Mouse (Mus musculus) heart, postnatal 0 days (tissue): ENCODE measurements around the gene Pnpla1. TPM values are rescaled to one million over a fixed set of nuclear protein-coding genes. Genes with fewer than 3 reads are reported as not detected.

Experiments used
- ATAC-seq: fragments of 200-750 bp; cut with Nextera tagmentation; 2 replicates; pipeline ENCODE4 v1.8.0; 2017; ENCODE audit warnings: low read depth, moderate number of reproducible peaks, moderate library complexity; ENCODE audit not compliant: insufficient read depth
- DNase-seq: peaks from one replicate; pipeline ENCODE4 v3.0.0-alpha.2; 2016; ENCODE audit warnings: low spot score
- H3K27ac ChIP-seq: fragments of 300-500 bp; sonication (generic); 2 replicates; pipeline ENCODE4 v1.5.1; 2014; ENCODE audit warnings: low read depth, mild to moderate bottlenecking
- H3K27me3 ChIP-seq: fragments of 300-500 bp; sonication (generic); 2 replicates; pipeline ENCODE4 v1.6.1; 2014; ENCODE audit warnings: low read length, mixed read lengths; ENCODE audit not compliant: control insufficient read depth, insufficient read depth
- H3K36me3 ChIP-seq: fragments of 300-500 bp; sonication (generic); replicated peaks from 2 replicates; pipeline ENCODE4 v1.6.1; 2014; ENCODE audit warnings: low read length, mixed read lengths; ENCODE audit not compliant: control insufficient read depth, insufficient read depth
- H3K4me1 ChIP-seq: fragments of 300-500 bp; sonication (generic); 2 replicates; pipeline ENCODE4 v1.6.1; 2014; ENCODE audit warnings: antibody characterized with exemption; ENCODE audit not compliant: control insufficient read depth, insufficient read depth
- H3K4me2 ChIP-seq: fragments of 300-500 bp; sonication (generic); 2 replicates; pipeline ENCODE4 v1.6.1; 2014; ENCODE audit warnings: low read depth, mild to moderate bottlenecking, low read length, moderate library complexity
- H3K4me3 ChIP-seq: fragments of 300-500 bp; sonication (generic); 2 replicates; pipeline ENCODE4 v1.5.1; 2014; ENCODE audit warnings: low read depth, low read length
- H3K9ac ChIP-seq: fragments of 300-500 bp; sonication (generic); replicated peaks from 2 replicates; pipeline ENCODE4 v1.6.1; 2014; ENCODE audit warnings: low read depth, low read length, mixed read lengths
- H3K9me3 ChIP-seq: fragments of 300-500 bp; sonication (generic); replicated peaks from 2 replicates; pipeline ENCODE4 v1.6.1; 2016; ENCODE audit warnings: low read length; ENCODE audit not compliant: control insufficient read depth
- CTCF ChIP-seq: IDR thresholded peaks from 2 replicates; pipeline ENCODE4 v1.5.1; 2016; ENCODE audit warnings: antibody characterized with exemption, control low read depth, low read depth
- EP300 ChIP-seq: IDR thresholded peaks from 2 replicates; pipeline ENCODE4 v1.6.1; 2016; ENCODE audit warnings: antibody characterized with exemption, low read depth
- WGBS: fragments of 180-500 bp; shearing (Covaris S2); extraction: QIAGEN DNeasy Blood & Tissue Kit; methylation state at CpG from one replicate; pipeline ENCODE4 v1.1.7; 2014; 5-methylcytosine and 5-hydroxymethylcytosine counted together
- polyA plus RNA-seq: library from polyadenylated mRNA; unstranded; fragments of >200 nt; fragmentation: Nextera tagmentation; extraction: Ambion mirVana; gene quantifications from 2 replicates; pipeline ENCODE4 v1.2.1, GENCODE M21; 2015
- total RNA-seq: library from RNA; depleted of rRNA; stranded (reverse); fragments of >200 nt; gene quantifications from 2 replicates; pipeline ENCODE4 v1.2.3, GENCODE M21; 2014; ENCODE audit warnings: low replicate concordance

Pnpla1 gene
- total and polyA plus RNA-seq, 2 experiments from 2014 or later: 0.04 TPM; not detected in 1

DNA sequence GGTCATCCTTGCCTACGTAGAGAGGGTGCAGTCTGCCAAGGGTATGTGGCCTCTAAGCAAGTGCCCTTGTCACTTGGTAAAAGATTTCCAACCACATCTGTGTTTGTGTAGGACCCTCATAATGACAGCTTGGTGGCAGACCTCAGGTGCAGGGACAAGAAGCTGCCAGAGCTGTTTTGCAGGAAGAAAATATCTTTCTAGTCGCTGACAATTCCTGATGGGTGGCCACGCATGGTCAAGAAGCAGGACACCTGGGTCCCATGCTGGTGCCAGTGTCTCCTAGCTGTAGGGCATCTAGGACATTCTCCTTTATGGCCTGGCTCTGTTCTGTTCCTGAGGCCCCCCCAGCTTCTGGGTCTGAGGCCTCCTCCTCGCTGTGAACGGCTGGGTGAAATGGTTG is 18.1 kb downstream of the Pnpla1 start:
- no peaks in the 10 kb centered on the region for H3K9me3 ChIP-seq
- H3K9ac ChIP-seq: no peak overlapping the region
- ATAC-seq (no peak), DNase-seq (no peak)
- H3K36me3 ChIP-seq: no peaks in the 10 kb centered on the region
- TF ChIP-seq CTCF (no peak), EP300 (no peak)
- peaks cover 4% of the 10 kb centered on the region; the same call in 1 of the 2 replicates for H3K4me1 ChIP-seq
- WGBS: 73% methylated on average over 5 of the region's 5 CpGs
- no peak overlapping the region for H3K4me2 ChIP-seq
- no peak overlapping the region for H3K27ac ChIP-seq
- no peak overlapping the region for H3K4me3 ChIP-seq
- peaks cover 13% of the 10 kb centered on the region for H3K27me3 ChIP-seq

DNA sequence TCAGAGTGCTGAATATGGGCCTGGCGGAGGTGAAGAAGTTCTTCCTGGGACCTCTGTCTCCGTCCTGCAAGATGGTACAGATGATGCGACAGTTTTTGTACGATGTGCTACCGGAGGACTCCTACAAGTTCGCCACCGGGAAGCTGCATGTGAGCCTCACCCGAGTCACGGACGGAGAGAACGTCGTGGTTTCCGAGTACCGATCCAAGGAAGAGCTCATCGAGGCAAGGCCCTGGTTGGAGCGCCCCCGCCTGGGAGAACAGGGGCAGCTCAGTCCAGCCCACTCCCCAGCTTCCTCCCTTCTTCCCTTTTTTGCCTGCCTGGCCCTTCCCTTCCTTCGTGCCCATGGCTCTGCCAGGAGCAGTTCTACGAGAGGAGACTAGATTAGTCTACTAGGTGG is 18.6 kb downstream of the Pnpla1 start:
- Histone ChIP-seq H3K27ac (no peak overlapping the region), H3K9me3 (no peaks in the 10 kb centered on the region), H3K4me3 (no peak overlapping the region), H3K36me3 (no peaks in the 10 kb centered on the region), H3K9ac (no peak overlapping the region), H3K4me2 (no peak overlapping the region), H3K27me3 (peaks cover 15% of the 10 kb centered on the region), H3K4me1 (peaks cover 4% of the 10 kb centered on the region; the same call in 1 of the 2 replicates)
- TF ChIP-seq EP300 (no peak), CTCF (peak; percentile 18; the same call in 1 of the 2 replicates)
- no peak for DNase-seq
- ATAC-seq: no peak
- 25% methylated on average over 18 of the region's 19 CpGs for WGBS

DNA sequence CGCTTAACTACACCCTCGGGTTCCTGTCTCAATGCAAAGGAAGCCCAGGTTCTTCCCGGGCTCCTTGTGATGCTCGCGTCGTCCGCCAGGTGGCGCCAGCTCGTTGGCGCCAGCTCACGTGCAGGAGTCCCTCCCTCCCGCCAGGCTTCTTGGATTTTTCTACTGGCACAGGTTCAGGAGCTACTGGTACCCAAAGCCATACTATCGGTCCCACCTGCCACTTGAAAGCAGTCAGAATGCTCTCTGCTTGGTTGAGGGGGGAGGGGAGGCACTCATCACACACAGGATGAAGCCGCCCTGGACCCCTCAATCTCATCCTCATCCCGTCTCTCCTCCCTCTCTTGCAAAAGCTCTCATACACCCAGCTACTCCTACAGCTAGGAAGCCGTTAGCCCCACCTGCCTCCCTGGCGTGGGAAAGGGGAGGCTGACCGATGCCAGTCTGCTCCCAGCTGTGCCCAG is 21.8 kb downstream of the Pnpla1 start:
- H3K9ac ChIP-seq: no peak overlapping the region
- no peak overlapping the region for H3K27ac ChIP-seq
- no peak for ATAC-seq
- no peak overlapping the region for H3K4me2 ChIP-seq
- H3K9me3 ChIP-seq: no peaks in the 10 kb centered on the region
- no peaks in the 10 kb centered on the region for H3K36me3 ChIP-seq
- WGBS: 4% methylated on average over 17 of the region's 18 CpGs
- no peak overlapping the region for H3K4me3 ChIP-seq
- TF ChIP-seq EP300 (no peak), CTCF (peak; percentile 86)
- H3K4me1 ChIP-seq: peaks cover 2% of the 10 kb centered on the region; the same call in 1 of the 2 replicates
- DNase-seq: peak; percentile 57
- H3K27me3 ChIP-seq: peaks cover 15% of the 10 kb centered on the region

DNA sequence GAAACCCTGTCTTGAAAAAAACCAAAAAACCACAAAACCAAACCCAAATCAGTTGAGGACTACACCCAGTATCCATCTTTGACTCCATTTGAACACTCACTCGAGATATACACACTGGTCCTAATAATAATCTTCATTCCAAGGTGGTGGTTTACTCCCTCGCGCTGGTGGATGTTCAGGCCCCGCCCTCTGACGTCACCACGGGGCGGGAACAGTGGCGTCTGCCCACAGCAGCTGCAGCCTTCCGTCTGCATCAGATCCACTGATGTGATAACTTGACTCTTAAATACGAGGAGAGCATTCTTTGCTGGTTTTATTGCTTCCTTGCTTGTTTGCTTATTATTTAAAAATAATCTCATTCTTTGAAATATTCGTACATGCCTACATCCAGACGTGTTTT is 24.1 kb downstream of the Pnpla1 start:
- ATAC-seq: no peak
- WGBS: 4% methylated on average over 12 of the region's 12 CpGs
- Histone ChIP-seq H3K4me1 (no peaks in the 10 kb centered on the region), H3K36me3 (no peaks in the 10 kb centered on the region), H3K4me2 (no peak overlapping the region), H3K9ac (no peak overlapping the region), H3K4me3 (no peak overlapping the region), H3K9me3 (no peaks in the 10 kb centered on the region), H3K27ac (no peak overlapping the region), H3K27me3 (peaks cover 15% of the 10 kb centered on the region)
- no peak for TF ChIP-seq CTCF
- peak; percentile 18 for DNase-seq

DNA sequence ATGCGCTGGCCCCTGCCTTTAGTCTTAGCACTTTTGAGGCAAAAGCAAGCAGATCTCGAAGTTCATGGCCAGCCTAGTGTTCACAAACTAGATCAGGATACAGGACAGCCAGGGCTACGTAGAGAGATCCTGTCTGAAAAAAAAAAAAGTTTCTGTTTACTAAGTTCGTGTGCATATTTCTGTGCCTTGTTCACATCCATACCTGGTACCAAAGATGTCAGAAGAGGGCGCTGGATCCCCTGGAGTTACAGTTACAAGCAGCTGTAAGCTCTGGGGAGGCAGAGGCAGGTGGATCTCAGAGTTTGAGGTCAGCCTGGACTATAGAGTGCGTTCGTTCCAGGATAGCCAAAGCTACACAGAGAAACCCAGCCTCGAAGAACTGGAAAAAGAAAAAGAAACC is 24.6 kb downstream of the Pnpla1 start:
- no peak for ATAC-seq
- DNase-seq: no peak
- Histone ChIP-seq H3K9ac (no peak overlapping the region), H3K4me2 (no peak overlapping the region), H3K27ac (no peak overlapping the region), H3K36me3 (no peaks in the 10 kb centered on the region), H3K27me3 (peaks cover 15% of the 10 kb centered on the region), H3K9me3 (no peaks in the 10 kb centered on the region), H3K4me3 (no peak overlapping the region), H3K4me1 (no peaks in the 10 kb centered on the region)
- WGBS: 55% methylated on average over 8 of the region's 8 CpGs
- TF ChIP-seq EP300 (no peak), CTCF (no peak)

DNA sequence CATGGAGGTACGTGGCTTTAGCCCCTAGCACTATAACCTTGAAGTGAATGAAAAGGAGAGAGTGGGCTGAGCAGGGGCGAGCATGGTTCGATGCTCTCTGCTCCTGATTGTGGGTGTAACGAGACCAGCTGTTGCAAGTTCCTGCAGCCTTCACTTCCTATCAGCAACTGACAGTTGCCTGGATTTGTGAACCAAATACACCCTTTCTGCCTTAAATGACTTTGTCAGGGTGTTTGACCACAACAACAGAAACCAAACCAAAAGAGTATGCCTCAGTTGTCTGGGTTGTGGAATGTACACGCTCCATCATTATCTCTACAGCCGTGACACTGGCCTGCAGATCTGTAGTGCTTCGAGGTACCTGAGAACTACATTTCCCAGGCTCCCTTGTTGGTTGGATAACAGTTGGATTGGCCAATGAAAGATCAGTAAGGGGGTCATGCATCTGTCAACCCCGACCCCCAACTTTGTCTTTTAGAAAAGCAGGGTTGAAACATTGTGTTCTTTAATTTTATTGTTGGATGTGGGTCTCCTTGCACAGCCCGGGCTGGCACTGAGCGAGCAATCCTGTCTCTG is 25.8 kb downstream of the Pnpla1 start:
- ATAC-seq (no peak), DNase-seq (no peak)
- no peaks in the 10 kb centered on the region for H3K4me1 ChIP-seq
- no peak overlapping the region for H3K9ac ChIP-seq
- no peaks in the 10 kb centered on the region for H3K36me3 ChIP-seq
- peaks cover 15% of the 10 kb centered on the region for H3K27me3 ChIP-seq
- H3K4me3 ChIP-seq: no peak overlapping the region
- TF ChIP-seq EP300 (no peak), CTCF (no peak)
- no peak overlapping the region for H3K27ac ChIP-seq
- WGBS: 56% methylated on average over 10 of the region's 10 CpGs
- no peaks in the 10 kb centered on the region for H3K9me3 ChIP-seq
- H3K4me2 ChIP-seq: no peak overlapping the region
